Mouse (Mus musculus) lung, postnatal 14 days (tissue): ENCODE measurements at regions not wholly inside any gene's neighbourhood (a gene's known extent, or its start where the extent isn't known, plus 50 kb on each side); places are given as distances from the start of the nearest gene placed in this dataset.

Source experiments
- DNase-seq: peaks from one replicate; pipeline ENCODE4 v3.0.0; 2021

- no peak for DNase-seq
These were observed 458.7 kb downstream of the Tmem135 start for GRCm38 (mm10) chr7:88945338-88945737.

- peak; percentile 25 for DNase-seq
These were observed 459.1 kb downstream of the Tmem135 start for GRCm38 (mm10) chr7:88944936-88945335.

GRCm38 (mm10) chr7:88941246-88941910, 462.6 kb downstream of the Tmem135 start:
- no peak for DNase-seq

GRCm38 (mm10) chr7:88940196-88940595, 463.8 kb downstream of the Tmem135 start:
- DNase-seq: no peak

- no peak for DNase-seq
These were observed 475.7 kb downstream of the Tmem135 start for GRCm38 (mm10) chr7:88928245-88928795.
